Mouse (Mus musculus) embryonic fibroblast, embryonic 13.5 days (primary cell): ENCODE measurements around the gene 4933425L06Rik.

Experiments
- CTCF ChIP-seq: IDR thresholded peaks from 2 replicates; pipeline ENCODE4 v1.5.1; 2011; ENCODE audit warnings: mild to moderate bottlenecking, control low read depth, low read length, moderate library complexity, borderline replicate concordance; ENCODE audit not compliant: insufficient read depth
- POLR2A ChIP-seq: IDR thresholded peaks from 2 replicates; pipeline ENCODE4 v1.6.1; 2011; ENCODE audit warnings: low read depth, mild to moderate bottlenecking, control low read depth, low read length, moderate library complexity

DNA sequence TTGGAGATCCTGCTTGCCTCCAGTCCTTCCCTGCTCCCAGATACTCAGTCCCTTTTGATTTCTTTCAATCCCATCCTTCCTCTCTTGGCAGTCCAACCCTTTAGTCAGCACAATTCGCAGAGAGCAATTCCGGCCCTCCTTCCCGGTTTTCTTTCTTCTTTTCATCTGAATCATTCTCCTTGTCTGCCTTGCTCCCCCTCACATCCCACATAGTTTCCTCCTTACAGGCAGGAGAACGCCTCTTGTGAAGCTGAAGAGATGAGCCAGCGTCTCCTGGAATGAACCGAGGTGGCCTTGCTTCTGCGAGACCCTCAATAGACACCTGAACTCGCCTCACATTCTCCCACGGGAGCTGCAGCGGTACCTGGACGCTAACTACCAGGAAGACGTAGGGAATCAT is 44.1 kb upstream of the 4933425L06Rik start:
- TF ChIP-seq CTCF = no peak
- no peak for TF ChIP-seq POLR2A
